Mouse (Mus musculus) ovary, adult 2 months (tissue): ENCODE measurements around the gene Gm17469. TPM values are rescaled to one million over a fixed set of nuclear protein-coding genes. Genes with fewer than 3 reads are reported as not detected.

Experiments used
- polyA plus RNA-seq: library from polyadenylated mRNA; depleted of rRNA; stranded (reverse); fragments of >200 nt; gene quantifications from 2 replicates; pipeline ENCODE4 v1.2.3, GENCODE M21; 2012; rRNA removed

Gm17469 gene
- polyA plus RNA-seq: not detected in 2 replicates

GRCm38 (mm10) chrX:124629593-124629992, at the start of gene Gm17469:
TSS of gene Gm17469 (plus strand) at chrX:124629893.

Other genes with a start within 250 kb of the Gm17469 start
- gene Gm17584, start 129.3 kb upstream of the Gm17469 start, polyA plus RNA-seq: not detected in 2 replicates